Mouse (Mus musculus) MEL (cell line): ENCODE data around the gene Insm1. TPM values are rescaled to one million over a fixed set of nuclear protein-coding genes. Genes with fewer than 3 reads are reported as not detected.

ENCODE experiments used
- DNase-seq: peaks from one replicate; pipeline ENCODE4 v3.0.0; 2011; ENCODE audit warnings: low read depth, low spot score
- H3K27ac ChIP-seq: 2 replicates; pipeline ENCODE4 v1.5.1; 2012; ENCODE audit warnings: low read depth, mild to moderate bottlenecking, control low read depth, low read length, moderate library complexity; ENCODE audit not compliant: control insufficient read depth
- H3K27me3 ChIP-seq, 2 experiments: fragments of 150-350 bp in 1 of 2; sonication (generic) in 1 of 2; 2 replicates each; pipeline ENCODE4 v1.6.1; 2012; ENCODE audit warnings: low read length in 2 of 2, mild to moderate bottlenecking in 2 of 2, improper control_type of control experiment in 1 of 2, moderate library complexity in 1 of 2; ENCODE audit not compliant: insufficient read depth in 2 of 2, control insufficient read depth in 1 of 2
- H3K36me3 ChIP-seq, 2 experiments: 2 replicates each; pipeline ENCODE4 v1.6.1; 2012 to 2014; ENCODE audit warnings: low read length in 2 of 2, improper control_type of control experiment in 1 of 2, inconsistent platforms in 1 of 2, mild to moderate bottlenecking in 1 of 2; ENCODE audit not compliant: insufficient read depth in 2 of 2, control insufficient read depth in 1 of 2
- H3K4me1 ChIP-seq, 2 experiments: fragments of 150-350 bp in 1 of 2; sonication (generic) in 1 of 2; 2 replicates each; pipeline ENCODE4 v1.6.1; 2012; ENCODE audit warnings: low read length in 2 of 2, improper control_type of control experiment in 1 of 2, mild to moderate bottlenecking in 1 of 2; ENCODE audit not compliant: insufficient read depth in 2 of 2, control insufficient read depth in 1 of 2
- H3K4me3 ChIP-seq, 2 experiments: fragments of 150-350 bp in 1 of 2; sonication (generic) in 1 of 2; 2 replicates each; pipeline ENCODE4 v1.5.1; 2012; ENCODE audit warnings: low read depth in 2 of 2, low read length in 2 of 2, mild to moderate bottlenecking in 2 of 2, moderate library complexity in 2 of 2, control low read depth in 1 of 2, improper control_type of control experiment in 1 of 2; ENCODE audit not compliant: control insufficient read depth in 1 of 2, insufficient read depth in 1 of 2
- H3K79me2 ChIP-seq: 2 replicates; pipeline ENCODE4 v1.6.1; 2012; ENCODE audit warnings: mild to moderate bottlenecking, low read length, moderate library complexity; ENCODE audit not compliant: control insufficient read depth, poor library complexity, insufficient read depth
- H3K9ac ChIP-seq: 2 replicates; pipeline ENCODE4 v1.6.1; 2012; ENCODE audit warnings: low read depth, mild to moderate bottlenecking, control low read depth, low read length, moderate library complexity; ENCODE audit not compliant: control insufficient read depth, poor library complexity, severe bottlenecking
- H3K9me3 ChIP-seq: fragments of 150-350 bp; sonication (generic); replicated peaks from 2 replicates; pipeline ENCODE4 v1.6.1; 2012; ENCODE audit warnings: mild to moderate bottlenecking, low read length, improper control_type of control experiment, moderate library complexity; ENCODE audit not compliant: insufficient read depth
- BHLHE40 ChIP-seq: IDR thresholded peaks from 2 replicates; pipeline ENCODE4 v1.6.1; 2012; ENCODE audit warnings: low read depth, mild to moderate bottlenecking, inconsistent platforms, low read length, improper control_type of control experiment, borderline replicate concordance
- CHD2 ChIP-seq: IDR thresholded peaks from 2 replicates; pipeline ENCODE4 v1.6.1; 2011; ENCODE audit warnings: low read length, improper control_type of control experiment
- E2F4 ChIP-seq: IDR thresholded peaks from 2 replicates; pipeline ENCODE4 v1.6.1; 2011; ENCODE audit warnings: low read depth, low read length, improper control_type of control experiment, borderline replicate concordance
- ETS1 ChIP-seq: IDR thresholded peaks from 2 replicates; pipeline ENCODE4 v1.6.1; 2012; ENCODE audit warnings: low read depth, mild to moderate bottlenecking, inconsistent platforms, low read length, improper control_type of control experiment, moderate library complexity
- HCFC1 ChIP-seq: IDR thresholded peaks from 2 replicates; pipeline ENCODE4 v1.6.1; 2012; ENCODE audit warnings: low read depth, mild to moderate bottlenecking, inconsistent platforms, low read length, improper control_type of control experiment, moderate library complexity
- JUND ChIP-seq: IDR thresholded peaks from 2 replicates; pipeline ENCODE4 v1.6.1; 2011; ENCODE audit warnings: low read depth, mild to moderate bottlenecking, improper control_type of control experiment, low read length
- KAT2A ChIP-seq: conservative IDR thresholded peaks from 2 replicates; pipeline ENCODE4 v1.6.1; 2012; ENCODE audit warnings: low read depth, low read length, improper control_type of control experiment, inconsistent platforms
- MAFK ChIP-seq: IDR thresholded peaks from 2 replicates; pipeline ENCODE4 v1.6.1; 2011; ENCODE audit warnings: low read depth, mild to moderate bottlenecking, low read length, improper control_type of control experiment, borderline replicate concordance
- MAX ChIP-seq: IDR thresholded peaks from 2 replicates; pipeline ENCODE4 v1.6.1; 2011; ENCODE audit warnings: low read length, improper control_type of control experiment
- MAZ ChIP-seq: IDR thresholded peaks from 2 replicates; pipeline ENCODE4 v1.6.1; 2012; ENCODE audit warnings: low read depth, mild to moderate bottlenecking, inconsistent platforms, low read length, improper control_type of control experiment
- MXI1 ChIP-seq: IDR thresholded peaks from 2 replicates; pipeline ENCODE4 v1.6.1; 2011; ENCODE audit warnings: mild to moderate bottlenecking, low read depth, low read length, improper control_type of control experiment
- MYB ChIP-seq: IDR thresholded peaks from 2 replicates; pipeline ENCODE4 v1.6.1; 2011; ENCODE audit warnings: mild to moderate bottlenecking, low read depth, low read length, improper control_type of control experiment
- NRF1 ChIP-seq: IDR thresholded peaks from 2 replicates; pipeline ENCODE4 v1.6.1; 2014; ENCODE audit warnings: low read depth, mild to moderate bottlenecking, inconsistent platforms, low read length, improper control_type of control experiment, moderate library complexity; ENCODE audit not compliant: poor library complexity, insufficient read depth, severe bottlenecking
- POLR2A ChIP-seq, 2 experiments: IDR thresholded peaks; 2 replicates each; pipeline ENCODE4 v1.6.1; 2011 to 2012; ENCODE audit warnings: low read length in 2 of 2, mild to moderate bottlenecking in 2 of 2, control low read depth in 1 of 2, improper control_type of control experiment in 1 of 2, low read depth in 1 of 2, moderate library complexity in 1 of 2; ENCODE audit not compliant: control insufficient read depth in 1 of 2, insufficient read depth in 1 of 2, poor library complexity in 1 of 2
- POLR2AphosphoS2 ChIP-seq: IDR thresholded peaks from 2 replicates; pipeline ENCODE4 v1.6.1; 2011; ENCODE audit warnings: low read length, improper control_type of control experiment
- POLR2AphosphoS5 ChIP-seq: IDR thresholded peaks from 2 replicates; pipeline ENCODE4 v1.6.1; 2012; ENCODE audit warnings: low read depth, borderline replicate concordance, mild to moderate bottlenecking, inconsistent platforms, low read length, moderate library complexity, mixed read lengths
- TAL1 ChIP-seq: IDR thresholded peaks from 2 replicates; pipeline ENCODE4 v1.6.1; 2012; ENCODE audit warnings: mild to moderate bottlenecking, inconsistent platforms, low read length, moderate library complexity, mixed read lengths
- UBTF ChIP-seq: IDR thresholded peaks from 2 replicates; pipeline ENCODE4 v1.6.1; 2012; ENCODE audit warnings: low read depth, mild to moderate bottlenecking, inconsistent platforms, low read length, improper control_type of control experiment, moderate library complexity, borderline replicate concordance; ENCODE audit not compliant: insufficient read depth
- USF2 ChIP-seq, 2 experiments: IDR thresholded peaks; 2 replicates each; pipeline ENCODE4 v1.6.1; 2011 to 2012; ENCODE audit warnings: improper control_type of control experiment in 2 of 2, low read length in 2 of 2, borderline replicate concordance in 1 of 2, inconsistent platforms in 1 of 2, low read depth in 1 of 2, mild to moderate bottlenecking in 1 of 2; ENCODE audit not compliant: insufficient read depth in 1 of 2
- ZC3H11A ChIP-seq: IDR thresholded peaks from 2 replicates; pipeline ENCODE4 v1.6.1; 2012; ENCODE audit warnings: low read depth, mild to moderate bottlenecking, inconsistent platforms, low read length, improper control_type of control experiment
- ZMIZ1 ChIP-seq: IDR thresholded peaks from 2 replicates; pipeline ENCODE4 v1.6.1; 2012; ENCODE audit warnings: low read depth, mild to moderate bottlenecking, inconsistent platforms, low read length, improper control_type of control experiment, moderate library complexity
- ZNF384 ChIP-seq: IDR thresholded peaks from 2 replicates; pipeline ENCODE4 v1.6.1; 2012; ENCODE audit warnings: low read depth, mild to moderate bottlenecking, inconsistent platforms, low read length, improper control_type of control experiment
- polyA plus RNA-seq, 2 experiments: library from polyadenylated mRNA; stranded (reverse) in 1 of 2; unstranded in 1 of 2; fragments of >175 nt in 1 of 2; fragments of >200 nt in 1 of 2; gene quantifications; 2 replicates each; pipeline versions ENCODE4 v1.2.1 to v1.2.4; 2012; ENCODE audit warnings: low replicate concordance in 2 of 2, low read depth in 1 of 2; ENCODE audit not compliant: insufficient read length in 2 of 2, insufficient read depth in 1 of 2, missing spikeins in 1 of 2
- total RNA-seq: library from RNA; depleted of rRNA; stranded (reverse); fragments of 300-350 nt; gene quantifications from 2 replicates; pipeline ENCODE4 v1.2.3, GENCODE M21; 2012

Insm1 gene
- total and polyA plus RNA-seq, 3 experiments, result not detected

DNA sequence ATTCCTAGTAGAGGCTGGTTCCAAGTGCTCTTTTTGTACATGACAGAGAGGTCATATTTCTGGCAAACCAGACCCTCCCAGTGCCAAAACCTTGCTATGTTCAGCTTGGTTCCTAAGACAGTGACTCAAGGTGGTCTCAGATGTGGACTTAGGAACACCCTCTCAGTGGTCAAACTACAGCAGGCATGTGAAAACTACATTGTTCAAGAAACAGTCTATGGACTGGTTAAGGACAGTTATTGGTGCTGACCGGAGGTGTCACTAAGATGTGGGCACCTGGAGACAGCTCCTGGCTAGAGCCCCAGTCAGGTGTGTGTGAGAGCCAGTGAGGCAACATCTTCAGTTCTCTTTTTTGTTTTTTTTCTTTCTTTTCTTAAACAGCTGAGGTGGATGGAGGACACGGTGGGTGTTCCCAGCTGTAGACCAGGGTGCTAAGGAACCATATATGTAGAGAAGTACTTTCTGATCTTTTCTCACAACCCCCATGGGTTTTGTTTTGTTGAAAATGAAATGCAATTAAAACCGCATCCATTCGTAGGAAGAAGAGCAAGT, 17.6 kb downstream of the Insm1 start:
- no peak for DNase-seq
- Histone ChIP-seq H3K36me3 (no peaks in the 10 kb centered on the region), H3K4me3 (no peak overlapping the region), H3K27me3 (no peaks in the 10 kb centered on the region), H3K9me3 (no peaks in the 10 kb centered on the region), H3K4me1 (no peaks in the 10 kb centered on the region; a peak in 1 of 4 replicates), H3K27ac (no peak overlapping the region), H3K79me2 (no peaks in the 10 kb centered on the region), H3K9ac (no peak overlapping the region)
- TF ChIP-seq ETS1 (no peak), JUND (no peak), E2F4 (no peak), POLR2AphosphoS2 (no peak), ZNF384 (no peak), ZC3H11A (no peak), MXI1 (no peak), MAFK (no peak)

DNA sequence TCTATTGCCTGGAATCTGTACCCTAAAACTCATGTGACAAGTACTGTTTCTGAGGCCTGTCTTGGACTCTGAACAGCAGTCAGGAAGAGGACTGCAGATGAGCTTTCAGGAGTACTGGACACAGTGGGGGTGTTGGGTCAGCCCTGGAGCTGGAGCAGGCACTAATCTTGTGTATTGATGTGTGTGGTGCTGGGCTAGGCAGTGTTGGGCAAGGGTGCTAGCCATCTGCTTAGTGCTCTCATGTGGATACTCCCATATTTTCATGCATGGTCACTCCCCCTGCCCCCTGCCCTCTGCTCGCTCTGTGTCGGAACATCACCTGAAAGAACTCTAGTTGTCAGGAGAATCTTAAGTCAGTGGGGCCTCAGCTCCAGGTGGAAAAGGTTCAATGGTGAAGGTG, 22.3 kb downstream of the Insm1 start:
- Histone ChIP-seq H3K9me3 (no peaks in the 10 kb centered on the region), H3K36me3 (no peaks in the 10 kb centered on the region), H3K27ac (no peak overlapping the region), H3K27me3 (no peaks in the 10 kb centered on the region), H3K4me1 (no peaks in the 10 kb centered on the region), H3K79me2 (no peaks in the 10 kb centered on the region), H3K9ac (no peak overlapping the region), H3K4me3 (no peak overlapping the region)
- TF ChIP-seq TAL1 (no peak), CHD2 (no peak), HCFC1 (no peak), MYB (no peak), USF2 (IDR thresholded peaks at IDR 0.05; ENCODE audit: borderline replicate concordance in 1 of 2, insufficient read depth in 1 of 2, low read depth in 1 of 2, low read length in 2 of 2) (no peak), POLR2AphosphoS5 (no peak), NRF1 (no peak), UBTF (no peak), ZNF384 (no peak), MAZ (no peak), KAT2A (no peak), POLR2A (IDR thresholded peaks at IDR 0.05; ENCODE audit: control insufficient read depth in 1 of 2, insufficient read depth in 1 of 2, low read depth in 1 of 2, low read length in 2 of 2, poor library complexity in 1 of 2) (no peak), ZMIZ1 (no peak), MAX (no peak), ETS1 (no peak), BHLHE40 (no peak)
- DNase-seq, result no peak
